Mouse (Mus musculus) stomach, embryonic 14.5 days (tissue): ENCODE data around the gene Nrap. TPM values are rescaled to one million over a fixed set of nuclear protein-coding genes. Genes with fewer than 3 reads are reported as not detected.

Experiments
- ATAC-seq: fragments of 200-750 bp; cut with Nextera tagmentation; 2 replicates; pipeline ENCODE4 v1.8.0; 2017; ENCODE audit warnings: low read depth, moderate TSS enrichment; ENCODE audit not compliant: insufficient number of reproducible peaks, insufficient read depth, low FRiP score
- H3K27ac ChIP-seq: fragments of 300-500 bp; sonication (generic); 2 replicates; pipeline ENCODE4 v1.5.1; 2014; ENCODE audit warnings: mild to moderate bottlenecking, low read length, moderate library complexity, mixed read lengths
- H3K27me3 ChIP-seq: fragments of 300-500 bp; sonication (generic); 2 replicates; pipeline ENCODE4 v1.6.1; 2014; ENCODE audit warnings: low read length, control low read depth, mixed read lengths; ENCODE audit not compliant: control insufficient read depth, insufficient read depth
- H3K36me3 ChIP-seq: fragments of 300-500 bp; sonication (generic); 2 replicates; pipeline ENCODE4 v1.6.1; 2014; ENCODE audit warnings: mild to moderate bottlenecking, control low read depth, low read length, moderate library complexity, mixed read lengths; ENCODE audit not compliant: control insufficient read depth, insufficient read depth
- H3K4me1 ChIP-seq: fragments of 300-500 bp; sonication (generic); 2 replicates; pipeline ENCODE4 v1.6.1; 2014; ENCODE audit warnings: low read length, control low read depth, mixed read lengths; ENCODE audit not compliant: control insufficient read depth, insufficient read depth
- H3K4me2 ChIP-seq: fragments of 300-500 bp; sonication (generic); replicated peaks from 2 replicates; pipeline ENCODE4 v1.6.1; 2014; ENCODE audit warnings: low read depth, low read length, control low read depth
- H3K4me3 ChIP-seq: fragments of 300-500 bp; sonication (generic); 2 replicates; pipeline ENCODE4 v1.5.1; 2014; ENCODE audit warnings: low read depth, low read length, control low read depth
- H3K9ac ChIP-seq: fragments of 300-500 bp; sonication (generic); replicated peaks from 2 replicates; pipeline ENCODE4 v1.6.1; 2014; ENCODE audit warnings: low read depth, mild to moderate bottlenecking, control low read depth, low read length, moderate library complexity, mixed read lengths
- H3K9me3 ChIP-seq: fragments of 300-500 bp; sonication (generic); 2 replicates; pipeline ENCODE4 v1.6.1; 2016; ENCODE audit warnings: low read depth, low read length, control low read depth; ENCODE audit not compliant: control insufficient read depth
- WGBS: fragments of 180-500 bp; shearing (Covaris S2); extraction: QIAGEN DNeasy Blood & Tissue Kit; methylation state at CpG from one replicate; pipeline ENCODE4 v1.1.7; 2014; 5-methylcytosine and 5-hydroxymethylcytosine counted together
- polyA plus RNA-seq: library from polyadenylated mRNA; unstranded; fragments of >200 nt; fragmentation: Nextera tagmentation; extraction: Ambion mirVana; gene quantifications from 2 replicates; pipeline ENCODE4 v1.2.1, GENCODE M21; 2014

The Nrap gene
- polyA plus RNA-seq, 1 experiment from 2014 or later: 0.26 TPM

DNA sequence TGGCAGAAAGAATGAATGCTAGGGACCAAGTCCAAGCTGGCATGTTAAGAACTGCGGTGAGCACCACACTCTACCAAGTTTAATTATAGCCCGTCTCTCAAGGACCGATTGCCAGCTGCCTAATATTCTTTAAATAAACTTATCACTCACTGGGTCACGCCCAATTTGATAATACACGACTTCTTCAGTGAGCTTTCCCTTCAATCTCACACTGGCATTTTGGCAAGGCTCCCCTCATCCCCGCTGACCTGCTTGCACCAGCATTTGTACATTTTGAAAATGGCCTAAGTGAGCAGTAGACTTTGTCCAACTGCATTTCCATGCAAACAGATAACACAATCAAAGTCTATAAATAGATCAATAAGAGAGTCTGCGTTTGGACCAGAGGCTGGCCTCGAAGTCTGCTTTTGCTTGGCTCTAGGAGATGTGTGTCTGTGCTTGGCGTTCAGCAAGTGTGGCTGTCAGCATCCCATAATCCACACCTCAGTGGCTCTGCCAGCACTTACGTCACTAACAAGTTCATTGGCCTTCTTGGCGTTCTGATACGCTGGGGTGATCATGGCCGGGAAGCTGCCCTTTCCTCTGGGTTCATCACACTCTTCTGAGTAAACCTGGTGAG lies 11.2 kb downstream of the Nrap start:
- Histone ChIP-seq H3K4me1 (no peaks in the 10 kb centered on the region), H3K27me3 (no peaks in the 10 kb centered on the region), H3K27ac (no peak overlapping the region), H3K36me3 (no peaks in the 10 kb centered on the region), H3K9me3 (no peaks in the 10 kb centered on the region), H3K4me2 (no peak overlapping the region), H3K9ac (no peak overlapping the region), H3K4me3 (no peak overlapping the region)
- WGBS: 72% methylated on average over 13 of the region's 13 CpGs
- ATAC-seq: no peak

- 81% methylated on average over 5 of the region's 5 CpGs for WGBS
Measured at GRCm38 (mm10) chr19:56378007-56378406, 11.8 kb downstream of the Nrap start.

GRCm38 (mm10) chr19:56374011-56374410 lies 15.8 kb downstream of the Nrap start:
- Histone ChIP-seq H3K36me3 (no peaks in the 10 kb centered on the region), H3K9ac (no peak overlapping the region), H3K4me2 (no peak overlapping the region), H3K9me3 (no peaks in the 10 kb centered on the region), H3K27ac (no peak overlapping the region), H3K4me1 (no peaks in the 10 kb centered on the region), H3K4me3 (no peak overlapping the region), H3K27me3 (no peaks in the 10 kb centered on the region)
- 52% methylated on average over 10 of the region's 10 CpGs for WGBS
- no peak for ATAC-seq

More at GRCm38 (mm10) chr19:56378007-56378406, 11.8 kb downstream of the Nrap start:
- no peak for ATAC-seq
- no peak overlapping the region for H3K27ac ChIP-seq
- no peak overlapping the region for H3K9ac ChIP-seq
- no peaks in the 10 kb centered on the region for H3K27me3 ChIP-seq
- H3K4me3 ChIP-seq: no peak overlapping the region
- H3K4me2 ChIP-seq: no peak overlapping the region
- no peaks in the 10 kb centered on the region for H3K9me3 ChIP-seq
- no peaks in the 10 kb centered on the region for H3K4me1 ChIP-seq
- no peaks in the 10 kb centered on the region for H3K36me3 ChIP-seq

DNA sequence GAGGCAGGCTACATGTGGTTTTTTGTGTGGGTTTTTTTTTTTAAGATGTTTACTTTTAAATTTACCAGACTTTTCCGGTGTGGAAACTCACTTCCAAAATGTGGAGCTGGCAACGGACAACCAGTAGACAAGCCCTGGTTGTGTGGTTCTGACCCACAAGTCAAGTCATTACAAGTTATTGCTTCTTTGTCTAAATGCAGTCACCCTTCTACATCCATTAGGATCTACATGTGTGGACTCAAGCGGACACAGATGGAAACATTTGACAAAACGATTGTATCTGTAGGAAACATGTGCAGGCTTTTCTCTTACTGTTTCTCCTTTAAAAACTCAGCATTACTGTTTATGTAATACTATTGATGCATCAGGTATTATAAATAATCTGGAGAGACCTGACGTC lies 16.6 kb downstream of the Nrap start:
- Histone ChIP-seq H3K27ac (no peak overlapping the region), H3K9ac (no peak overlapping the region), H3K36me3 (no peaks in the 10 kb centered on the region), H3K4me2 (no peak overlapping the region), H3K9me3 (no peaks in the 10 kb centered on the region), H3K4me3 (no peak overlapping the region), H3K27me3 (no peaks in the 10 kb centered on the region), H3K4me1 (peaks cover 5% of the 10 kb centered on the region; the same call in 1 of the 2 replicates)
- ATAC-seq: no peak
- WGBS: 85% methylated on average over 5 of the region's 5 CpGs

GRCm38 (mm10) chr19:56372226-56372625 lies 17.6 kb downstream of the Nrap start:
- Histone ChIP-seq H3K36me3 (no peaks in the 10 kb centered on the region), H3K27me3 (no peaks in the 10 kb centered on the region), H3K9ac (no peak overlapping the region), H3K27ac (no peak overlapping the region), H3K4me2 (no peak overlapping the region), H3K4me1 (peaks cover 5% of the 10 kb centered on the region; the same call in 1 of the 2 replicates), H3K4me3 (no peak overlapping the region), H3K9me3 (no peaks in the 10 kb centered on the region)
- ATAC-seq: no peak
- WGBS: 75% methylated on average over 7 of the region's 7 CpGs

DNA sequence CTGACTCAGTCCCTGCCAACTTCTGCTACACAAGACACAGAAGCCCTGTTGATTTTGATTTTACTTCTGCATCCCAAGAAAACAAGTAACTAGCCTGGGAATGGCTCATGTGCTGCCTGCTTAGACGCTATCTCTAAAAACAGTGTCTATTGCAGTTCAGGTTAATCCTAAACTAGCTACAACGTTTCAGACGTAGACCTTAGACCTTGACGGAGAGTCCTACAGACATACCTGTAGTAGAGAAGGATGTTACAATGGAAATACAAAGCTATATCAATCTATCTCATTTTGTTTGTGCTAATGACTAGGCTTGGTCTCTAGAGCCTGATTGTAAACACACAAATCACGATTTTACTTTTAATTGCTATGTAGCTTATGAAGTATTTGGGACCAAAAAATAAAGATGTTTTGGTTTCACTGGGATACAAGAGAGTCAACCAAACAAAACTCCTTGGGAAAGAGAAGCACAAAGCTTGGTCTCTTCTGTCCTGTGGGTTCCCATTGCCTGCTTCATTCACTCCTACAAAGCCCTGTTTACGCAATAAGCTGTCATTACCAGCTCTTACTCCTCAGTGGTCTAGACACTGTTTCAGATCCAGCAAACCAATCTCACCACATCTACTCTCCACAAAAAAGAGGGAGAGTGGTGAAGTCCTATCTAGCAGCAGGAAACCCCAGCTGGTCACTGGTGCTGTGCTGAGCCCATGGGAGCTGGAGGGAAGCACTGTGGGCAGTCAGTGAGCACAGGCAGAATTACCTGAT lies 19.3 kb downstream of the Nrap start:
- ATAC-seq: no peak
- H3K4me1 ChIP-seq: peaks cover 13% of the 10 kb centered on the region; the same call in 1 of the 2 replicates
- H3K27ac ChIP-seq: no peak overlapping the region
- H3K9me3 ChIP-seq: no peaks in the 10 kb centered on the region
- no peaks in the 10 kb centered on the region for H3K36me3 ChIP-seq
- no peak overlapping the region for H3K4me3 ChIP-seq
- no peak overlapping the region for H3K9ac ChIP-seq
- H3K27me3 ChIP-seq: no peaks in the 10 kb centered on the region
- H3K4me2 ChIP-seq: no peak overlapping the region
- 89% methylated on average over 6 of the region's 6 CpGs for WGBS

- no peaks in the 10 kb centered on the region for H3K27me3 ChIP-seq
- ATAC-seq: no peak
- H3K27ac ChIP-seq: no peak overlapping the region
- no peak overlapping the region for H3K4me3 ChIP-seq
- H3K36me3 ChIP-seq: no peaks in the 10 kb centered on the region
- H3K4me1 ChIP-seq: peaks cover 13% of the 10 kb centered on the region; the same call in 1 of the 2 replicates
- 85% methylated on average over 7 of the region's 7 CpGs for WGBS
- no peak overlapping the region for H3K4me2 ChIP-seq
- H3K9me3 ChIP-seq: no peaks in the 10 kb centered on the region
- H3K9ac ChIP-seq: no peak overlapping the region
Measured at GRCm38 (mm10) chr19:56368912-56369311, 20.9 kb downstream of the Nrap start.

DNA sequence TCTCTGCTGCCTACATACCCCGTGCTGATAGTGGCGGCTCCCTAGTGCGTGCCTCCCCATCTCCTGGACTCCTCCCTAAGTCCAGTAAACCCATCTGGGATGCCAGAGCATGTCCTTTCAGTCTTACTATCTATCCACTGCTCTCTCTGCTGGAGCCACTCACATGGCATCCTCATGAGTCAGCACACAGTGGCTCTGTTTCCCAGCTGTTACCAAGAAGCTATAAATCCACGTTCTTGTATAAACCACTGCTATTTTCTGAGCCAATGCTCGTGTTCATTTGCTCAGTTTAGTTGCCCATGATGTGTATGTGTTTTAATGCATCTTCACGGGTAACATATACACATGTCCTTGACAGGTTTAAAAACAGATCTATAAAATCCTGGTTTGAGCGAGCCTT lies 22.1 kb downstream of the Nrap start:
- H3K27ac ChIP-seq: peak overlapping the region; percentile 45; the same call in 1 of the 2 replicates
- no peak overlapping the region for H3K4me2 ChIP-seq
- ATAC-seq: no peak
- no peak overlapping the region for H3K4me3 ChIP-seq
- no peaks in the 10 kb centered on the region for H3K9me3 ChIP-seq
- WGBS: 54% methylated on average over 7 of the region's 7 CpGs
- no peak overlapping the region for H3K9ac ChIP-seq
- peaks cover 13% of the 10 kb centered on the region; the same call in 1 of the 2 replicates for H3K4me1 ChIP-seq
- H3K27me3 ChIP-seq: no peaks in the 10 kb centered on the region
- no peaks in the 10 kb centered on the region for H3K36me3 ChIP-seq
